Mouse (Mus musculus): ENCODE measurements around the gene Ppp1r3d. TPM values are rescaled to one million over a fixed set of nuclear protein-coding genes. Genes with fewer than 3 reads are reported as not detected.
A peak's percentile ranks its signal among the peaks of the same experiment; 100 is the strongest.

The Ppp1r3d gene
- polyA plus RNA-seq, 1 experiment from 2014 or later, result 1.2 TPM

GRCm38 (mm10) chr2:178410286-178410685, 4.0 kb downstream of the Ppp1r3d start:
- Histone ChIP-seq H3K27me3 (ENCODE audit: insufficient read depth, low read length) (peaks cover 26% of the 10 kb centered on the region), H3K27ac (ENCODE audit: low read depth) (no peak overlapping the region), H3K4me1 (ENCODE audit: insufficient read depth) (peaks cover 11% of the 10 kb centered on the region), H3K9ac (replicated peaks) (no peak overlapping the region), H3K4me3 (ENCODE audit: low read depth, low read length) (no peak overlapping the region), H3K36me3 (replicated peaks; ENCODE audit: insufficient read depth, low read length) (no peaks in the 10 kb centered on the region), H3K9me3 (ENCODE audit: low read length) (no peaks in the 10 kb centered on the region), H3K4me2 (ENCODE audit: low read depth, low read length) (no peak overlapping the region)
- TF ChIP-seq EP300 (IDR thresholded peaks at IDR 0.05; ENCODE audit: low read depth) (no peak), CTCF (IDR thresholded peaks at IDR 0.05; ENCODE audit: low read depth) (no peak)
- no peak for ATAC-seq
- DNase-seq, result no peak
- 79% methylated on average over 6 of the region's 6 CpGs for WGBS (ENCODE audit: insufficient replicate concordance)

- Histone ChIP-seq H3K9me3 (ENCODE audit: low read length) (no peaks in the 10 kb centered on the region), H3K36me3 (replicated peaks; ENCODE audit: insufficient read depth, low read length) (no peaks in the 10 kb centered on the region), H3K4me3 (ENCODE audit: low read depth, low read length) (no peak overlapping the region), H3K4me1 (ENCODE audit: insufficient read depth) (peaks cover 7% of the 10 kb centered on the region; the same call in 1 of the 2 replicates), H3K27me3 (ENCODE audit: insufficient read depth, low read length) (peaks cover 19% of the 10 kb centered on the region), H3K27ac (ENCODE audit: low read depth) (no peak overlapping the region), H3K9ac (replicated peaks) (no peak overlapping the region), H3K4me2 (ENCODE audit: low read depth, low read length) (no peak overlapping the region)
- DNase-seq, result no peak
- no peak for TF ChIP-seq EP300 (IDR thresholded peaks at IDR 0.05; ENCODE audit: low read depth)
- no peak for TF ChIP-seq CTCF (IDR thresholded peaks at IDR 0.05; ENCODE audit: low read depth)
- no peak for ATAC-seq
- 38% methylated on average over 1 of the region's 1 CpGs for WGBS (ENCODE audit: insufficient replicate concordance)
Observed at GRCm38 (mm10) chr2:178409024-178409423, 5.2 kb downstream of the Ppp1r3d start.

GRCm38 (mm10) chr2:178407053-178407815, 7.0 kb downstream of the Ppp1r3d start, which contains the start of gene Sycp2:
Gene Sycp2, minus strand, starts transcription at chr2:178407685.
- TF ChIP-seq EP300 (IDR thresholded peaks at IDR 0.05; ENCODE audit: low read depth), result no peak
- peak; percentile 53 for TF ChIP-seq CTCF (IDR thresholded peaks at IDR 0.05; ENCODE audit: low read depth)
- peak; percentile 25; the same call in 1 of the 2 replicates for ATAC-seq
- Histone ChIP-seq H3K27me3 (ENCODE audit: insufficient read depth, low read length) (0 out of 2 replicates have a peak, but pooled peaks cover 3% of the 10 kb centered on the region), H3K4me2 (ENCODE audit: low read depth, low read length) (no peak within 1 kb of the TSS), H3K27ac (ENCODE audit: low read depth) (no peak within 1 kb of the TSS), H3K4me1 (ENCODE audit: insufficient read depth) (no peaks in the 10 kb centered on the region), H3K4me3 (ENCODE audit: low read depth, low read length) (no peak within 1 kb of the TSS), H3K9me3 (ENCODE audit: low read length) (no peaks in the 10 kb centered on the region), H3K9ac (replicated peaks) (no peak within 1 kb of the TSS), H3K36me3 (replicated peaks; ENCODE audit: insufficient read depth, low read length) (no peaks in the 10 kb centered on the region)
- no peak for DNase-seq
- 83% methylated on average over 51 of the region's 52 CpGs for WGBS (ENCODE audit: insufficient replicate concordance)

Other genes with a start within 250 kb of the Ppp1r3d start
- gene Sycp2, start 6.8 kb downstream of the Ppp1r3d start, polyA plus RNA-seq (2015; fragmentation: Nextera tagmentation; extraction: Ambion mirVana), result 0.01 TPM in 1 of 2 replicates, not detected in the other
- 0.82 and 1.3 TPM in 2 replicates for gene Fam217b, start 52 bp upstream of the Ppp1r3d start, polyA plus RNA-seq (2015; fragmentation: Nextera tagmentation; extraction: Ambion mirVana)
- gene Cdh26, start 16.1 kb upstream of the Ppp1r3d start, polyA plus RNA-seq (2015; fragmentation: Nextera tagmentation; extraction: Ambion mirVana), result 0.09 and 0.13 TPM in 2 replicates

Measured in liver, postnatal 0 days (tissue).